Mouse (Mus musculus): ENCODE measurements at regions not wholly inside any gene's neighbourhood (a gene's known extent, or its start where the extent isn't known, plus 50 kb on each side); places are given as distances from the start of the nearest gene placed in this dataset.

DNA sequence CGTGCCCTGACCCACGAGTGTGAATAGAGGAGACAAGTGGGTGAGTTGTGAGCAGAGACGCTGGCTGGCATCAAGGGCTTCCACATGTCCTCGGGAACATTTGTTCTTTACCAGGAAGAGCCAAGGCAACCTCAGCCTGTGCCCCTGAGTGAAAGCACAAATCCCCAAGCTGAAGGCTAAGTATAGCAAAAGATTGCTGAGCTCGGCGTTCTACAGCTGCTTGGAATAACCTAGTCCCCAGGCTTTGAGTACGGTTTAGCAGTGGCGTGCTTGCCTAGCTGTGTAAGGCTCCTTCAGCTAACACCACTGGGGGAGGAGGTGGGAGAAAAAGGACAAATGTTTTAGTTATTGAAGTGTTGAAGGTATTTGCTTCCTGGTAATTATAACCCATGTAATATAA, 210.8 kb upstream of the Habp2 start:
- Histone ChIP-seq H3K36me3 (ENCODE audit: insufficient read depth, low read length) (no peaks in the 10 kb centered on the region), H3K27me3 (ENCODE audit: insufficient read depth, low read length) (no peaks in the 10 kb centered on the region), H3K4me3 (replicated peaks; ENCODE audit: low read length) (no peak overlapping the region), H3K9me3 (ENCODE audit: low read length) (no peaks in the 10 kb centered on the region), H3K4me1 (replicated peaks; ENCODE audit: low read depth, low read length) (no peaks in the 10 kb centered on the region)
- TF ChIP-seq CTCF (conservative IDR thresholded peaks at IDR 0.05; ENCODE audit: low read length), result no peak
- TF ChIP-seq NANOG (IDR thresholded peaks at IDR 0.05; ENCODE audit: borderline replicate concordance, low read length), result no peak
- TF ChIP-seq POU5F1 (IDR thresholded peaks at IDR 0.05; ENCODE audit: borderline replicate concordance, low read length), result no peak

DNA sequence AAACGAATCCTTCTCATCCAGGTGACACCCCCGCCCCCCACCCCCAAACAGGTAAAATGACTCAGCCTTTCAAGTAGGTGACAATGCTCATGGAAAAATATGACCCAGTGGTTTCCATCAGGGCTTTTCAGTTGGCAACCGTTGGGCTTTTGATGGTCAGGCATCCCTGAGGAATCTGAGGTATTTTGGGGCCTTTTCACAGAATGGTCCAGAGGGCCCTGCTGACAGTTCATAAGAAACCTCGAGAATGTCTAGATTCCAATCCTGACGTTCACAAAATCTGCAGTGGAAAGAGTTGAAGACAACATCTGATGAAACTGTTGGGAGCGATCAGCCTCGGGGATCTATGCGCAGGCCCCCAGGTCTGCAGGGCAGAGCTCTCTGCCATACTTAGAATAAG, 209.4 kb upstream of the Habp2 start:
- no peak overlapping the region for H3K4me3 ChIP-seq (replicated peaks; ENCODE audit: low read length)
- no peaks in the 10 kb centered on the region for H3K4me1 ChIP-seq (replicated peaks; ENCODE audit: low read depth, low read length)
- no peak for TF ChIP-seq NANOG (IDR thresholded peaks at IDR 0.05; ENCODE audit: borderline replicate concordance, low read length)
- TF ChIP-seq CTCF (conservative IDR thresholded peaks at IDR 0.05; ENCODE audit: low read length), result no peak
- no peak for TF ChIP-seq POU5F1 (IDR thresholded peaks at IDR 0.05; ENCODE audit: borderline replicate concordance, low read length)
- no peaks in the 10 kb centered on the region for H3K9me3 ChIP-seq (ENCODE audit: low read length)
- H3K36me3 ChIP-seq (ENCODE audit: insufficient read depth, low read length), result no peaks in the 10 kb centered on the region
- H3K27me3 ChIP-seq (ENCODE audit: insufficient read depth, low read length), result no peaks in the 10 kb centered on the region

DNA sequence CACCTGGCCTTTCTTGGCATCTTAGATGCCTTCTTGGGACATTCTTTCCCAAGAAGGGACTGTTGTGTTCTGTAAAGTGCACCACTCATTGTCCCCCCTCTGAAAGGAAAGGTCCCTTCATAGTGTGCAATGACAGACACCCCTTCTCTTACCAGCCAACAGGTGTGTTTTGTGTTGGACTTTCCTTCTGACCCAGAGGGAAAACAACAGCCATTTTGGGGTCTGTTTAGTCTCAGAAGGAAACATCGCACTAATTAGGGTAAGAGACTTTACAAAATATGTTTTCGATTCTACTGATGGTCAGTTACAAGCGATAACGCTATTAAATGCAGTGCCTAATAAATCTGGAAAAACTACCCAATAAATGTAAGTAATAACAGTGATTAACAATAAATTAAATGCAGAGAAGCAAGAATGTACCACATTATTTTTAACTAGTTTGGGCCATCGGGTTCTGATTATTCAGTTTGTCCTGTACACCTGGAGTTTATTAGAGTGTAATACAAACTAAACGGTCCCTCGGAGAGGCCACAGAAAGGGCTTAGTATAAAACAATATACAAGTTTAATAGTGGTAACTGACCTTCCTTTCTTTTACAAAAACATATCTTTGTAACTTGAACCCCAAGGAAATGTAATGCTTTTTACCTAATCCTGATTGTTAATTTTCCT, 200.4 kb upstream of the Habp2 start:
- Histone ChIP-seq H3K9me3 (ENCODE audit: low read length) (peaks cover 7% of the 10 kb centered on the region), H3K4me1 (replicated peaks; ENCODE audit: low read depth, low read length) (no peaks in the 10 kb centered on the region), H3K27me3 (ENCODE audit: insufficient read depth, low read length) (no peaks in the 10 kb centered on the region), H3K4me3 (replicated peaks; ENCODE audit: low read length) (no peak overlapping the region), H3K36me3 (ENCODE audit: insufficient read depth, low read length) (no peaks in the 10 kb centered on the region)
- TF ChIP-seq CTCF (conservative IDR thresholded peaks at IDR 0.05; ENCODE audit: low read length) (no peak), NANOG (IDR thresholded peaks at IDR 0.05; ENCODE audit: borderline replicate concordance, low read length) (no peak), POU5F1 (IDR thresholded peaks at IDR 0.05; ENCODE audit: borderline replicate concordance, low read length) (no peak)

DNA sequence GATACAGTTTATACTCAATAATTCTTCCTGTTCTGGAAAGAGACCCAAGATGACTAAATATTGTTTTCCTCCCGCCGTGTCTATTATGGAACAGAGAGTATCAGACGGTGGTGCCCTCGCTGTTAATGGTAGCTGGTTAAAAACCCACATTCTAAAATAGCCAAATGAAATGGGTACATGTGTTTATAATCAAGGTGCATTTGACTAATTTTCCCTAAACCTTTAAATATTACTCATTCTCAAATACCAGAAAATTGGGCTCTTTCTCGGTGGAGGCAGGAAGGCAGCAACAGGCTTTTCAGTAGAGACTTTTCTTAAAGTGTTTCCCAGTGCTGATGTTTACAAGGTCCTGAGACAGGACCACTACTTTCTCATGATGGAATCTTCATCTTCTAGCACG, 199.8 kb upstream of the Habp2 start:
- no peaks in the 10 kb centered on the region for H3K27me3 ChIP-seq (ENCODE audit: insufficient read depth, low read length)
- H3K4me3 ChIP-seq (replicated peaks; ENCODE audit: low read length), result no peak overlapping the region
- peaks cover 7% of the 10 kb centered on the region for H3K9me3 ChIP-seq (ENCODE audit: low read length)
- H3K36me3 ChIP-seq (ENCODE audit: insufficient read depth, low read length), result no peaks in the 10 kb centered on the region
- no peaks in the 10 kb centered on the region for H3K4me1 ChIP-seq (replicated peaks; ENCODE audit: low read depth, low read length)
- TF ChIP-seq POU5F1 (IDR thresholded peaks at IDR 0.05; ENCODE audit: borderline replicate concordance, low read length), result no peak

DNA sequence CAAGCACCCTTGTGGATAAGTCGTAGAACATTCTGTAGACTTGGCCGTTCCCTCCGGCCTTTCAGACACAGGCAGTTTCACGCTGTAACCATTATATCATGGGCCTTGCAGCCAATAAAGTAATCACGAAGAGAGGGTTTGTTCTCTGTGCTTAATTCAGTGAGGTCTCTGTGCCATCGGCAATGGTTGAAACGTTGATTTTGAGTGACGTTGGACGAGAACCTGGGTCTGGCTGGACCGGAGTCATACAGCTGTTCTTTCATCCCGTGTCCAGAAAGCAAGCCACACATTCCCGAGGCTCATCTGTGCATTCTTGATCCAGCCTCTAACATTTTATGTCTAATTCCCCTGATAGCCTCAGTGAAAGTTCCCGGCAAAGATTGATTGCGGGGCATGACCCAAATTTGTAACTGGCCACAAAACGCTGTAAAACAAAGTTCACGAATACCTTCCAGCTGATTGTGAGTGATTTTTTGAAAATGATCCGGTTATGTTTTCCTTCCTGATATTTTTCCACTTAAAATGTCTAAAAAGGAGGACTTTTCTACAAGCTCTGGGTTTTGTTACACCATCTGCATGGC, 197.1 kb upstream of the Habp2 start:
- no peak for TF ChIP-seq CTCF (conservative IDR thresholded peaks at IDR 0.05; ENCODE audit: low read length)
- TF ChIP-seq NANOG (IDR thresholded peaks at IDR 0.05; ENCODE audit: borderline replicate concordance, low read length), result no peak
- TF ChIP-seq POU5F1 (IDR thresholded peaks at IDR 0.05; ENCODE audit: borderline replicate concordance, low read length), result no peak
- Histone ChIP-seq H3K36me3 (ENCODE audit: insufficient read depth, low read length) (no peaks in the 10 kb centered on the region), H3K9me3 (ENCODE audit: low read length) (no peaks in the 10 kb centered on the region), H3K4me1 (replicated peaks; ENCODE audit: low read depth, low read length) (no peaks in the 10 kb centered on the region), H3K27me3 (ENCODE audit: insufficient read depth, low read length) (0 out of 2 replicates have a peak, but pooled peaks cover 4% of the 10 kb centered on the region), H3K4me3 (replicated peaks; ENCODE audit: low read length) (no peak overlapping the region)

DNA sequence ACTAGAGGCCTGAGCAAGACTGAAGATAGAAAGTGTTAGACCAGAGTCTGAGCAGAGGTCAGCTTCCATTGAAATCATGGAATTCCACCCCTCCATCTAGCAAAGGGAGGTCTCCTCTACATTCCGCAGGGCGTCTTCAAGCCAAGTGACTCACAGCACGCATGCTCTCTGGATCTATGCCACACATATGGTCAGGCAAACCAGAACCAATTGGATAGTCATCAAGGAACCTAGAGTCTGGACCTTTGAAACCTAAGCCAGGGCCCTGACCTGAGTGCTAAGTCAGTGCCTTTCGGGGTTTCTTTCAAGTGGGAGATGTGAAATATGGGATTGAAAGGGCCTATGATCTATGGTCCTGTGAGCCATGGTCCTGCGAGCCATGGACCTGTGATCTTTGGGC, 195.4 kb upstream of the Habp2 start:
- TF ChIP-seq POU5F1 (IDR thresholded peaks at IDR 0.05; ENCODE audit: borderline replicate concordance, low read length) (no peak), CTCF (conservative IDR thresholded peaks at IDR 0.05; ENCODE audit: low read length) (no peak), NANOG (IDR thresholded peaks at IDR 0.05; ENCODE audit: borderline replicate concordance, low read length) (no peak)
- Histone ChIP-seq H3K36me3 (ENCODE audit: insufficient read depth, low read length) (no peaks in the 10 kb centered on the region), H3K9me3 (ENCODE audit: low read length) (no peaks in the 10 kb centered on the region)

DNA sequence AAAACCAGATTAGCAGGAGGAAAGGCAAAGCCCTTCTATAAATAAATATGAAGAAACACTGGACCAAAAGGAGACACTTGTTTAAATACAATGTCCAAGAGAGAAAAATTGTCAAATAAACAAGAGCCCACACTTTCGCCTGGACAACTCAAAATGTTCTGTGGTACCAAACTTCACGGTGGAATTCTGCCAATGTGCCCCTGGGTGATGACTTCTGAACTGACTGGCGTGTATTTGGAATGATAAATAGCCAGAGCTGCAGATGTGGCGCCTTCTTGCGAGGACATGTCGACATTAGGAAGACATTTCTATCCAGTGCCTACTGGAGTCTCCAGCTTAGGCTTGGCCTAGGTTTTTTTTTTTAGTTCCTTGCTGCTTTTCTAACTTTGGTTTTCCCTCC, 191.1 kb upstream of the Habp2 start:
- Histone ChIP-seq H3K9me3 (ENCODE audit: low read length) (no peaks in the 10 kb centered on the region), H3K36me3 (ENCODE audit: insufficient read depth, low read length) (no peaks in the 10 kb centered on the region), H3K27me3 (ENCODE audit: insufficient read depth, low read length) (0 out of 2 replicates have a peak, but pooled peaks cover 4% of the 10 kb centered on the region), H3K4me3 (replicated peaks; ENCODE audit: low read length) (no peak overlapping the region), H3K4me1 (replicated peaks; ENCODE audit: low read depth, low read length) (no peaks in the 10 kb centered on the region)
- TF ChIP-seq POU5F1 (IDR thresholded peaks at IDR 0.05; ENCODE audit: borderline replicate concordance, low read length), result no peak
- TF ChIP-seq NANOG (IDR thresholded peaks at IDR 0.05; ENCODE audit: borderline replicate concordance, low read length), result no peak
- TF ChIP-seq CTCF (conservative IDR thresholded peaks at IDR 0.05; ENCODE audit: low read length), result no peak

More for the DNA sequence above, 195.4 kb upstream of the Habp2 start:
- no peaks in the 10 kb centered on the region for H3K4me1 ChIP-seq (replicated peaks; ENCODE audit: low read depth, low read length)
- 0 out of 2 replicates have a peak, but pooled peaks cover 4% of the 10 kb centered on the region for H3K27me3 ChIP-seq (ENCODE audit: insufficient read depth, low read length)
- no peak overlapping the region for H3K4me3 ChIP-seq (replicated peaks; ENCODE audit: low read length)

DNA sequence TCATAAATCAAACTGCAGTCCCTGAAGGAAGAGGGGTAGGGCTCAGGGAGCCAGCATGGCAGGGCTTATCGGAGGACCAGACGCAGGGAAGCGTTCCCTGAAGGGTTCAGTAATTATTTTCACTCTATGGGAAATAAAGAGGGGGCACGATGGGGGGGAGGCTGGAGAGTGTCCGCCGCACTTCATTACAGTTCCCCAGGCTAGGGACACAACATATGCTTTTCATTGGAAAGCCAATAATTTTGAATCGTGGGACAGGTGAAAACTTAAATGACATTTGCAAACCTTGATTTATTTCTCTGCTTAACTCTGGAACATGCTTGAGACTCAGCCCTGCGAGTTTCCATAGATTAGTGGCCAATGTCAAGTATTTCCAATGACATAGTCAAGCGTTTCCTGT, 187.2 kb upstream of the Habp2 start:
- H3K9me3 ChIP-seq (ENCODE audit: low read length), result peaks cover 10% of the 10 kb centered on the region
- TF ChIP-seq NANOG (IDR thresholded peaks at IDR 0.05; ENCODE audit: borderline replicate concordance, low read length) (no peak), POU5F1 (IDR thresholded peaks at IDR 0.05; ENCODE audit: borderline replicate concordance, low read length) (no peak), CTCF (conservative IDR thresholded peaks at IDR 0.05; ENCODE audit: low read length) (no peak)
- H3K4me1 ChIP-seq (replicated peaks; ENCODE audit: low read depth, low read length), result no peaks in the 10 kb centered on the region
- no peaks in the 10 kb centered on the region for H3K36me3 ChIP-seq (ENCODE audit: insufficient read depth, low read length)
- no peak overlapping the region for H3K4me3 ChIP-seq (replicated peaks; ENCODE audit: low read length)
- no peaks in the 10 kb centered on the region for H3K27me3 ChIP-seq (ENCODE audit: insufficient read depth, low read length)

All from E14TG2a.4 (cell line).